Mouse (Mus musculus) lung, adult 2 months (tissue): ENCODE measurements around the gene Cox10.

Source experiments
- CTCF ChIP-seq: fragments of 200-500 bp; IDR thresholded peaks from 2 replicates; pipeline ENCODE4 v1.5.1; 2011; ENCODE audit warnings: mild to moderate bottlenecking, low read length, control low read depth; ENCODE audit not compliant: insufficient read depth
- POLR2A ChIP-seq: fragments of 200-500 bp; IDR thresholded peaks from 2 replicates; pipeline ENCODE4 v1.6.1; 2011; ENCODE audit warnings: low read depth, mild to moderate bottlenecking, control low read depth, low read length, borderline replicate concordance; ENCODE audit errors: extremely low read depth

DNA sequence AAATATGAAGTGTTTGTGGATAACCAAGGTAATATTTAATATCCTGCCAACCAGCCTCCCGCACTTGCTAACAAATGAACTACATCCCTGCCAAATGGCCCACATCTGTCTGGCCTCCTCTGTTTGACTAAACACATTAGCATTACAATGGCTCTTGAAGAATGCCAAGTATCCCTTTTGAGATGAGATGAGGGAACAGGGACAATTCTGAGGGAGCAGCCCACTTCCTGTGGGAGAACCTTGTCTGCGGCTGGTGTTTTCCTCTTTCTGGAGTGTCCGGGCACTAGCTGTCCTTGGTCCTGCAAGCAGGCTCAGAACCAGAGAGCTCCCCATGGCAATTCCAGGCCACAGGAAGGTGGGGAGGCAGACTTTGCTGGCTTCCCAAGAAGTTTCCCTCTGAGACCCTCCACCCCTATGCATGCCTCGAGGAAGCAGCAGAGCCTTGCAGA lies 126.5 kb downstream of the Cox10 start:
- TF ChIP-seq CTCF (no peak), POLR2A (no peak)
